Mouse (Mus musculus) urinary bladder, postnatal 14 days (tissue): Measurements from ENCODE around the gene Jph2.
A peak's percentile ranks its signal among the peaks of the same experiment; 100 is the strongest.
"Not testable (repeated sequence)": the region's sequence is repeated elsewhere in the genome, so short reads cannot be mapped to it uniquely, and the experiment has no call there.

ENCODE experiments used
- DNase-seq: peaks from one replicate; pipeline ENCODE4 v3.0.0; 2021; ENCODE audit warnings: low spot score

The Jph2 gene

DNA sequence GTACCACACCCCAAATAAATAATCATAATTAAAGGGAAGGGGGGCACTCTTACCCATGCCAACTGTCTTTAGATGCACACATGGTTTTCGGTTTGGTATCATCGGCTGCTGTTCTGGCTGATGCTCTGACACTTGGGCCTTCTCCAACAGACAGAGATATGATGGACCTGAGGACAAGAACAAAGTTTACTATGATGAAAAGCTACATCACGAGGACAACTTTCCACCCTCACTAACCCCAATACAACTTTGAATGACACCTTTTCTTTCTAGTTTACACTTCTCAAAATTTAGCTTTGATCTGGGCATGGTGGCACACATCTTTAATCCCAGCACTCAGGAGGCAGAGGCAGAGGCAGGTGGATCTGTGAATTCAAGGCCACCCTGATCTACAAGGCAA lies 13.6 kb upstream of the Jph2 start:
- DNase-seq, result not testable (repeated sequence)

DNA sequence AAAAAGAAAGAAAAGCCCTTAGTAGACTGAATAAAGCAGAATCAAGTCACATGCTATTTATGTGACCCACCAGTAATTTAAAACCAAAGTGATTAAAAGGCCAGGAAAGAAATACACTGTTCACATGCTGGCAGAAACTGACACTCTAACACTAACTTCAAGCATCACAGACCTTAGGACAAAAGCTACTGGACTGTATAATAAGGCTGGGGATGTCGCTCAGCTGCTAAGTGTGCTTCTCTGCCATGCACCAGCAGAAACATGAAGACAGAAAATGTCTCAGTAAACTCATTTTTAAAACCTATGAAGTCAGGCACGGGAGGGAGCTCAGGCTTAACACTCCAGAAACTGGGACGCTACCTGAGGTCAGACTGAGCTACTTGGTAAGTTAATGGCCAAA lies 12.4 kb upstream of the Jph2 start:
- no peak for DNase-seq

DNA sequence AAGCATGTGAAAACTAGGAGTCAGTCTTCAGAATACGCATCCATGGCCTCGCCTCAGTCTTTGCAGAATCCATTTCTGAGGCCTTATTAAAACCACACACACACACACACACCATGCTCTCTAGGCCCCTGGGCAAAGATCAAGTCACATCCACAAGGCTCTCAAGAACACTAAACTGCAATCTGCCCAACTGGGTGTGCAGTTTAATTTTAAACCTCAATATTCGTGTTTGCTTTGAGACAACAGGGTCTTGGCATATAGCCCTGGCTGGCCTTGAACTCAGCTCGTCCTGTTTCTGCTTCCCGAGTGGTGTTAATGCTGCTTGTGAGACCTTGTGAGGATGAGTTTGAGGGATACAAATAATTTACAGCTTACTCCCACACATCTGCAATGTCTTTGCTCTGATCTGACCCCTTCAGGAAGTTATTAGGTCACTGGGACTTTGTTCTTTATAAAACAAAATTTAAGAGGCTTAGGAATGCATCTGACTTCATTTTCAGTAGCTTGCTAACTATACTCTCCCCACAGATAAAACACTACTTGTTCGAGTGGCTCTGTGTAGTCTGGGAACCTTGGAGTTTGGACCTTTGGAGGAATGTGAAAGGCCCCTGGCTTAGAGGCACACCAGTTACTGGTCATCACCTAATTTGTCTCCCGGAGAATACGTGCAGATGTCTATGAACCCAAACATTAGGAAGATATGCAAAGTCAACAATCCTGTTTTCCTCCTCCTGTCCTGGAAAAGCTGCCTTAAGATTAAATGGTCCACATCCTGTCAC lies 6.4 kb upstream of the Jph2 start:
- no peak for DNase-seq

DNA sequence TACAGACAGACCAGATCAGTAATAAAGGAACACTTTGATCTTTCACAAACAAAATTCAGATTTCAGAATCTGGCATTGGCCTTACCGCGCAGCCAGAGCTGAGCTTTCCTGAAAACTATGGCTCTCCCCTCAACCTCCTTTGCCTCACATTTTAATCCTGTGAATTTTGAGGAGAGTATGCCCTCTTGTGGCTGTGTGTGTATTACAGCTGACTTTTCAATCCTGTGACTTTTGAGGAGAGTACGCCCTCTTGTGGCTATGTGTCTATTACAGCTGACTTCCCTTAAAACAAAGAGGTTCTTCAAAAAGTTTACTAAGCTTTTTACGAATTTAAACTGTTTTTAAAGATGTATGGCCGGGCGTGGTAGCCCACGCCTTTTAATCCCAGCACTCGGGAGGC lies 3.4 kb upstream of the Jph2 start:
- DNase-seq, result peak; percentile 79

DNA sequence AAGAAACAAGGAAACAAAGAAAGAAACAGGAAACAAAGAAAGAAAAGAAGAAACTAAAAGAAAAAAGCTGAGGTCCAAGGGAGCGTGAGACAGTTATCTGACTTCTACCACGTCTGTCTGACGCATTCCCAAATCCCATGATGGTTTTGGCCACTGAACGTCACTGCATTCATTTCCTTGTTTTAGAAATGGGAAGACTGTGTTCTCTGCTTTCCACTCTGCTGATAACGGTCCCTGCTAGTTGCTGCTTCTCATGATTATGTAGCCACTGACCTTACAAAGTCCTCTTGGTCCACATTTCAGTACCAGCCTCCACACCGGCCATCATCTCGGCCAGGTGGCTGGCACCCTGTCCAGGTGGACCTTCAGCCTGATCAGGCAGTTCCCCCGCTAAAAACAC lies 1.4 kb upstream of the Jph2 start:
- no peak for DNase-seq

DNA sequence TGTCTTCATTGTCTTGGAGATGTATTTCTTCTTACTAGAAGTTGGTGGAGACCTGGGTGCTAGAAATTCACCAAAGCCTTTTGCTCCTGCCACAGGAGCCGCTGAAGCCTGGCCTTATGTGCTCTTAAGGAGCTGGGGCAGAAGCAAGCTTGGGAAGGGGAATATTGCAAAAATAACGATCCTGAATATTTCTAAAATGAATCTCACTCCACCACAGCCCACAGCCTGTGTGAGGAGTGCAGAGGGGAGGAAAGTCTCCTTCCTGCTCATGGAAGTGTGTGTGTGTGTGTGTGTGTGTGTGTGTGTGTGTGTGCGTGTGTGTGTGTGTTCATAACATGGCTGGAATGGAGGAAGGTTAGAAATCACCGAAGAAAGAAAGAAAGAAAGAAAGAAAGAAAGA lies 977 bp upstream of the Jph2 start:
- no peak for DNase-seq

DNA sequence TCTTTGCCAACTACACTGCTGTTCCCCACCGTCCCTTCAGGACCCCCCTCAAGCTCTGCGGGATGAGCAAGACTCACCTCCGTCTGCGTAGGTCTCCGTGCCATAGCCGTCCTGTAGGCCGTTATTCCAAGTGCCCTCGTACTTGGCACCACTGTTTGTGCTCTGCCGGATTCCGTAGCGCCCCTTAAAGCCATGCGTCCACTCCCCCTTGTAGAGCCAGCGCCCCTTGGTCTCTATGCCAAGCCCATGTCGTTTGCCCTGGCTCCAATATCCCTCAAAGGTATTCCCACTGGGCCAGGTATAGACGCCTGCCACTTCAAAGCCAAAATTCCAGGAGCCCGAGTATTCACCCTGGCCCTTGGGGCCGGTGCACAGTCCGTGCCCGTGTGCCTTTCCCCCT lies 722 bp downstream of the Jph2 start:
- DNase-seq, result no peak

DNA sequence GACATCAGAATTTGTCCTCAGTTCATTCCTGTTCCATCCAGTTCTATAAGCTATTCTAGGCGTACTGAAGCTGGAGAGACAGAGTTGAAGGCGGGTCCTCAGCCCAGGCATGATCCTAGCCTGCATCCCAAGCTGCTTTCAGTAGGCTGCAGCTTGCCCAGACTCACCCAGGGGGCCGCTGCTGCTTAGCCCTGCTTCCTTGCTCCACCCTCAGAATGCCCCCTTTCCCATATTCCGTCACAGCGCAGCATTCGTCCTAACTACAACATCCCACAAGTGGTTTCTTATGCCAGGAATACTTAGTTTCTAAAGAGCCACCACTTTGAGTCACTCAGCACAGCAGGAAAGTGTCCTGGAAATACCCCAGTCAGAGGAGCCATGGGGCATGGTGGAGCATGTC lies 2.8 kb downstream of the Jph2 start:
- no peak for DNase-seq

DNA sequence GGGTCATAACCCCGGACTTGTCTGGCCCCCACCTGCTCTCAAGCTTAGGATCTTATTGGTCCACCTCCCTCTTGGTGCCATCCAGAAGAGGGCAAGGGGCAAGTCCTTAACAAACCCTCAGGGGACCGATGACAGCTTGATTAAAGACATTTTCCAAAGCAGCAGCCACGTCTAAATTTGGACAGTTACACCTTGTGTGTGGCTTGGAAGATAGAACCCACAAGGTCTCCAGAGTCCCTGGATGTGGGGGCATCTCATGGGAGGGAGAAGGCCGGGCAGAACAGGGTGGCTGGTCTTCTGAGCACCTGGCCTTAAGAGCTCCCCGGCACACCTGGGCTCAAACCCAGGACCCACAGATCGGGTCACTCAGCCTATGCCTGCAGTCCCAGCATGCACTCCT lies 3.8 kb downstream of the Jph2 start:
- DNase-seq, result no peak

DNA sequence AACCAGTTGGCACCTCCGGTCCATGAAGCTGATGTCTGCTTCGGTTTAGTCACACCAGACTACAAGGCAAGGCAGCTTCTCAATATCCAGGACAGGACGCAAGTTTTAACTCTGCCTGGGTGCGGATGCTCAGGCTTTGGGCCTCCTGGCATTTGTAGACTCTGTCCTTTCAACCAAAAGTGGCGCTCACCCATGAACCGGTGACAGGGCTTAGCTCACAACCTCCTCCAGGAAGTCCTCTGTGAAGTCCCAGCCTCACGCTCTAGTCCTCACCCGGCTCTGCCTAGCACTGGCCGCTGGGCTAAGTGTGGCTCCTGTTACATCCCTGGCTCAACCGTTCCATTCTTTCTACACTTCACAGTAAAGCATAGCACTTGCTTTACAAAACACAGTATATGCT lies 4.6 kb downstream of the Jph2 start:
- no peak for DNase-seq

DNA sequence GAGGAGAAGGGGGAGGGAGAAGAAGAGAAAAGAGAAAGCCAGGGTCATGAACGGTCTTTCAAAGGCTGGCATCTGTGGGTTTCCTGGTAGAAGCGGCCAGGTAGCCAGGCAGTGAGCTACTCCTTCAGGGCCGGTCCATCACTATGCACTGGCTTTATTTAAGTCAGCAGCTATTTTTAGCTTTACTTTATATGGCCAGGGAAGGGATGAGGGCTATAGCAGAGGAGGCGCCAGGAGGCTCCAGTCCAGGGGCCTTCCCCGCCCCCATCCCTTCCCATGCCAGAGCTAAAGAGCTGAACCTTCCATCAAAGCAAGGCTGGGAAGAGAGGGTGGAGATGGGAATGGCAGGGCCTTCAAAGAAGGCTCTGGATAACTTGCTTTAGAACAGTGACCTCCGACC lies 5.4 kb downstream of the Jph2 start:
- DNase-seq, result peak; percentile 48

DNA sequence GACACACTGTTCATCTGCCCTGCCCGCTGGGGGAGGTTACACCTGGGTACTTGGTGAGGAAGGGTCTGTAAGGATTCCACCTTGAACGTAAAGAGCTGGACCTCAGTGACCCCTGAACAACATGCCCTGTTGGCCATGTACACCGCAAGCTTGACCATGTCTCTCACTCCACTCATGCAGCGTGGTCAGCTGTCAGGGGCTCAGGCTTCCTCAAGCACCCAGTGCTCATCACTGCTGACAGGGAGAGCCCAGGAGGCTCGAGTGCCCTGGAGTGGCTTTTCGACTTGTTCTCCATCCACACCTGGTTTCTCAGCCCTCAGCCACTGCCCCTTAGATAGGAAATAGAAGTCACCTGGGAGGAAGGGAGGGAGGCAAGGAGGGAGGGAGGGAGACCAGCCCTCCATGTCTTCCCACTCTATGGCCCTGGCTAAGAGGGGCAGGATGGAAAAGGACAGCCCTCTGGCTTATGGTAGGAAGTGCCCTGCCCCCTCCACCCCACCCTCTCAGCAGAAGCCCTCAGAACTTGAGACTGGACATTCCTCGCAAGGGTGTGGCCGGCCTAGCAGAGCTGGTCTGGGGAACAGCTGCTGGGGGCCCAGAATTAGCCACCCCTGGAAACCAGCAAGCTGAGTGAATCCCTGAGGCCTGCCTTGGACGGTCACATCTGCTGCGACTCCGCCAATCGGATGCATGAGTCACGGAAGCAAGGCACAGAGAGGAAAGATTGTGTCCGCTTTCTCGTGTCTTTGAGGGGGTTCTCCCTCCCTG lies 11.2 kb downstream of the Jph2 start:
- DNase-seq, result peak; percentile 63

DNA sequence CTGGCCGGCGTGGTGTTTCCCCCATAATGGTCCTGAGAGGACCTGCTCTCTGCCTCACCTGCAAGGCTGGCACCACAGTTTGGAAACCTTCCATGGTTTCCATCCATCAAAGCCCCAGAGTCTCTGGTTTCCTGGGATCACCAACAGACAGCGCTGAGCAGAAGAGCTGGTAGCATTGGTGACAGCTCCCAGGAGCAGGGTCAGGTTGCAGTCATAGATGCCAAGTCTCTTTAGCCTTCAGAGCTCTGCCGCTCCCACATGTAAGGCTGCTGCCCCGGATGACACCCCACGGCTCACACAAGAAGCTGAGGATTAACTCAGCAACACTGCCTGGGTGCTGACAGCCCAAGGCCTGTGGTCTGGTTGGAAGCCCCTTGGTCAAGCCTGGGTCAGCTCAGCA lies 12.7 kb downstream of the Jph2 start:
- no peak for DNase-seq

DNA sequence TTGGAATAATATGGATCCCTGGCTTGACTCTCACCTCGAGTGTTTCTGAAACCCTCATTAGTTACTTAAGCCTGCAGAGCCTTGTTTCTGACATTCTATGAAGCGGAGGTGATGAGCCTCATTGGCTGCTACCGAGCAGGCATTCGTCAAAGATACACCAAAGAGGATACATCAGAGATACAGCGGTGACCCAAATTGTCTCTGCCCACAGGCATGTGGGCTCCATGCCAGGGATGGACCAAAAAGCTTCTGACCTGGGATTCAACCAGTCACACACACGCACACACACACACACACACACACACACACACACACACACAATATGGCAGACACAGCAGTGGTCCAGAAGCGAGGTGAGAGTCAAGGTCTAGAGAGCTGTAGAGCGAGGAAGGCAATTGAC lies 16.5 kb downstream of the Jph2 start:
- DNase-seq, result no peak

DNA sequence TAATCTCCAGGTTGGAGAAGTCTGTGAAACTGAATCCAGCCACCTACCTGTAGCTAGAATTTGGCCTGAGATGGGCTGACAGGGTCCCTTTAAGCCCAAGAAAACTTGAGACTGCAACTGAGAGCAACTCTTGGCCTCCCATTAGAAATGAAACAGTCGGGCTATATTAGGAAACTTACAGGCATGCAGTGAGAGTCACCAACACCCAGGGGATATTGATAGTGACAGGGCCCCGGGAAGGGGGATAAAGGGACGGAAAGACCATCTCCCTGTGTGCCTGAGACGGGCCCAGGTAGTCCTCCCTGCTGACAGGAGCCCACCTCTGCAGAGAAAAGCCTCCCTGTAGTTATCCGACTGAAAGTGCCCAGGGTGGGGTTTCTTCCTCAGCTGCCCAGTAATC lies 18.4 kb downstream of the Jph2 start:
- DNase-seq, result no peak

DNA sequence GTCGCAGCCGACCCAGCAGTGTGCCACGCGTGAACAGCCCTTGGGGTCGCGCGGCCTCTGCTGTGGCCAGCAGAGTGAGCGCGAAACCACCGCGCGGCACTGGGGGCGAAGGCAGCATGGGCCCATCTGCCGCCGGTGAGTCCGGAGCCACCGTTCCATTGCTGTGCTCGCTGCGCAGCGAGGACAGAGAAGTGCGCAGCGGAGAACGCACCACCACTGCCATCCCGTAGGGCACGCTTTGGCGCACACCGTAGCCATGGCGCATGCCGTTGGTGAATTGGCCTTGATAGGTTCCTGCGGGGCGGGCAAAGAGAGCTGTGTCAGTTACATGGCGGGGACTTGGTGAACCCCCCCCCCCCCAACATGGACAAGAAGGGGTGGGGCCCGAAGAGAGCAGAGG lies 21.7 kb downstream of the Jph2 start:
- no peak for DNase-seq

DNA sequence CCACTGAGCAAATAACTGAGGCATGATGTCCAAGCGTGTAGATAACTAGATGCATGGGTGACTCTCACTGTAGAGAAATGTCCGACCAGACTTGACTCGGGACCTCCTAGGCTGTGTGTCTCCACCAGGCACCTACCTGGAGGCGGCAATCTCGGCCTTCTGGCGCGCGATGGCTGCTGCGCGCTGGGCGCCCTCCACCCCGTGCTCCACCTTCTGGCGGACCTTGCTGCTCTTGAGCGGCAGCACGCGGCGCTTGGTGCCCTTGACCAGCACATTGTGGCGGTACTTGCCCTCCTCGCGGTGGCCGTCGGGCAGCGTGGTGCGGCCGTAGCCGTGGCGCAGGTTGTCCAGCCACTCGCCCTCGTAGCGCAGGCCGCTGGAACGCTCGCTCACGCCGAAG lies 22.3 kb downstream of the Jph2 start:
- DNase-seq, result no peak

DNA sequence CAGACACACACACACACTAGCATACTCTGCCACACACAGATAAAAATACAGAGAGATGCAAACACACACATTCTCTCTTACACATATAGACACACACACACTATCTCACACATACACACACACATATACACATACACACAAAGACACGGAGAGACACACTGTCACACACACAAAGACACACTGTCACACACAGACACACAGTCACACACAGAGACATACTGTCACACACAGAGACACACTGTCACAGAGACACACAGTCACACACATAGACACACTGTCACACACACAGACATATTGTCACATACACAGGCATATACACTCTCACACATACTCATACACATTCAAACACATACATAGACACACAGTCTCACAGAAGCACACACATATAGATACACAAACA lies 25.2 kb downstream of the Jph2 start:
- no peak for DNase-seq

DNA sequence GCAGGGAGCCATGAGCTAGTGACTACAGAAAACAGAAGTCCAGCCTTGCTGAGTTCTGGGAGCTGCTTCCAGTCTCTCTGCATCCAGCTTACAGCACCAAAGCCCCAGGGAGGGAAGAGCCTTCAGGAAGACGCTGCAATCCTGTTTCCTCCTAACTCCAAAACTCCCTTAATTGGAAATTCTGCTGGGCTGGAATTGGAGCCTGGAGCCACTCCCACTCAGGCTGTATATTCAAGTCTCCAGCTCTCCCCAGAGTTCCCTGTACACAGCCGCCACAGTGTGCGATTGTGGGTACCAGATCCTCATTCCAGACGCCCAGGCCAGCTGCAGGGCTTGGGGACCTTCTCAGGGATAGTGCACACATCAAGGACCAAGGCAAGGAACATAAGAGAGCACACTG lies 27.6 kb downstream of the Jph2 start:
- DNase-seq, result peak; percentile 27

DNA sequence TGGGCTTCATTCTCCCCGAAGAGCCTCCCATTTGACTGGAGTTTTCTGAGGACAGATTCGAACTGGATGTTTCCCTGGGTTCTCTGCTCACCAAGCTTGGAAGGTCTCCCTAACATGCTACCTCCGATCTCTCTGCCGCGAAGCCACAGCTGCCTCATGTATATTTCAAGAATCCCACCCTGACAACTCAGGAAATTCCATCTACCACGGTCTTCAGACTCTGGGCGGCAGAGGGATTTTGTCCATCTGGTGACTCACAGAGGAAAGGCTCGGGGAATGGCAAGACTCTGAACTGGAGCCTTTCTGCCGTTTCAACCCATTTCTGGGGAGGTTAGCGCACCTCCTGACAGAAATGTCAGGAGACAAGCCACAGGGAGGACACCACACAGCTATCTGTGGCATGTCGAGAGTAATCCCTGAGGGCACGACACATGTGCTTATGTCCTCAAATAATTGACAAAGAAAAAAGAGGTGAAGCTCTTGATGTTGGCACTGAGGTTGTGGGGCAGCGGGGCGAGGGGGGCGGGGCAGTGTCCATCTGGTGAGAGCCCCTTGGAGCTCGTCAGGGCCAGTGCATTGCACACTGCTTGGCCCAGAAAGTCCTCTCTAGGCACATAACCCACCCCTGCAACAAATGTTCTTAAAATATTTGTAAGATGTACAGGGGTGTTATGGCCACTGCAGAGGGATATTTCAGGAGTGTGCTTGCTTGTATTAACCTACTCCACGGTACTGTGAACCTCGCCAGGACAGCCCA lies 32.8 kb downstream of the Jph2 start:
- peak; percentile 32 for DNase-seq

DNA sequence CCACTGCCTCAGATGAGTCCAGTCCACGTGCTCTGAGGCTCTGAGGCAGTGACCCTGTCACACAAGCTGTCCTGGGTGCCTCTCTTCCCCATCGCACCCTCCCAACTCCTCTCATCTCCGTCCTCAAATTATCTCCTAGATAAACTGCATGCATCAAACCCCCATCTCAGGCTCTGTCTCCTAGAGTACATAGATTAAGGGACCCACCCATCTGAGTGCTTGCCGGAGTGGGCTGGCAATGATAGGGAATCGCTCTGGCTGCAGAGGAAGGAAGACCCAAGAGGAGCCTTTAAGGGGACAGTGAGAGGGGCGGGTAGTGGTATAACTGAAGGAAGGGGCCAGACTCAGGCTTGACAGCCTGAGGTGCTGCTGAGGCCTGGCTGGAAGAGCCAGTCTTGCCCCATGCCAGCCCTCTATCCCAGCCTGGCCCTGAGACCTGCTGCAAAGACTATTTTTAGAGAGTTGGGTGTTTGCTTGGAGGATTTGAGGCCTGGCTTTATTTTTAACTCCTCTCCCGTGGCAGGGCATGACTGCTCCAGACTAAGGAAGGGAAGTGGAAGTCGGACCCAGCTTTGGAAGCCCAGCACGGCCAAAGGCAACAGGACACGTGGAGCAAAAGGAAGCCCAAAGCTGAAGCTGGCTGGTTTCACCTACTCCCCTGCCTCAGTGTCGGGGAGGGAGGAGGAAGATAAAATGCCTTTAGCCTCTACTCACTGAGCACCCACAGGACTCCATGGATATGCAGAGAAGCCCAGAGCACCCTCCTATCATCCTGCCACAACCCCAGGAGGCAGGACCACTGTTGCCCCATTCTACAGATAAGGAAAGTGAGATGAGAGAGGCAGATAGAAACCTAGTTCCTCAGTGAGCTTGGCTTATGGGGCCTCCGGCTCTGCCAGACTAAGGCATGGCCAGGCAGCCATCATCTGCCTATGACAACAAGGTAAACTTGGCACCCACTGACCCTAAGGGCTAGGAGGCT lies 34.6 kb downstream of the Jph2 start:
- no peak for DNase-seq
